In the genomic region with DNA sequence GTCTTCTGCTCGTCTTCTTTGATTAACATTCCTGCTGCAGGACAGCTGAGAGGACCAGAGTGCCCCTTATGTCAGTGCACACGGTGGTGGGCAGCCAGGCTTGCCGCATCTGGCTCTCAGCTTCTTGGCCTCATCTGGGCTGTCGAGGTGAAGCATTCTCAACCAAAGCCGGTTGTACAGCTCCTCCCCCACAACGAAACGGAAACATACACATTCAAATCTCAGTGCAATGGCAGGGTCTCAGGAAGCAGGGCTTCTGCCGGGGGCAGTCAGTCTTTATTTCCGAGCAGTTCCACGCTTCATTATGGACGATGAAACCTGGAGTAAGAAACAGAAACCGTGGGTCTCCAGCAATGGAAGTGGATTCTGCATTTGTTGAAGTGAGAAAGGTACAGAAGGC, we compare ENCODE assay signal across 28 mouse cellular contexts. TPM values are rescaled to one million over a fixed set of nuclear protein-coding genes. Genes with fewer than 3 reads are reported as not detected.
DNase-seq lines count a peak whose midpoint lies in the region; ATAC-seq and TF ChIP-seq lines count a peak whose summit lies in the region.
"Had no signal": no experiment of that assay in that cellular context is flagged by ENCODE, and none has a peak within 500 bp of the region (broad histone marks: within the 10 kb centered on the region; RNA-seq: fewer than 3 reads in every experiment).

No protein-coding gene starts in this region.

- no peak for DNase-seq in heart, embryonic 10.5 days (ENCODE audit: low spot score)
- no peak for DNase-seq in heart, postnatal 10 days
- DNase-seq in heart, adult 9 months (ENCODE audit: low spot score in 2 of 2): no peak
- DNase-seq in midbrain, embryonic 11.5 days (ENCODE audit: low spot score, missing footprints): peak; percentile 53
- no peak for DNase-seq in midbrain, postnatal 0 days (ENCODE audit: low spot score)
- DNase-seq in cerebellum, postnatal 25 days: no peak
- DNase-seq: adrenal gland, postnatal 25 days; cerebellum, adult 8-10 months; gastrocnemius, postnatal 36 days; kidney, adult 11 months; kidney, postnatal 4 days; thymus, postnatal 14 days had no signal

- 53% methylated on average over 12 of the region's 12 CpGs for WGBS in heart, embryonic 10.5 days
- WGBS in heart, embryonic 16.5 days: 28% methylated on average over 12 of the region's 12 CpGs
- 87% methylated on average over 12 of the region's 12 CpGs for WGBS in midbrain, embryonic 11.5 days
- WGBS in midbrain, postnatal 0 days: 86% methylated on average over 12 of the region's 12 CpGs

- no peak for TF ChIP-seq CTCF in midbrain, postnatal 0 days (IDR thresholded peaks at IDR 0.05)

- H3K9ac ChIP-seq in heart, embryonic 16.5 days (ENCODE audit: low read length): no peak overlapping the region
- H3K9ac ChIP-seq in midbrain, embryonic 11.5 days (ENCODE audit: low read length): no peak overlapping the region
- no peak overlapping the region for H3K9ac ChIP-seq in midbrain, postnatal 0 days (replicated peaks; ENCODE audit: low read length, poor library complexity, severe bottlenecking)
- H3K9ac ChIP-seq: forebrain, embryonic 12.5 days; kidney, embryonic 15.5 days; limb, embryonic 13.5 days; liver, embryonic 15.5 days; neural tube, embryonic 15.5 days had no signal

- no peaks in the 10 kb centered on the region for H3K27me3 ChIP-seq in heart, embryonic 10.5 days (ENCODE audit: insufficient read depth, poor library complexity, severe bottlenecking)
- H3K27me3 ChIP-seq in heart, embryonic 16.5 days (ENCODE audit: control insufficient read depth, insufficient read depth, low read length): no peaks in the 10 kb centered on the region
- H3K27me3 ChIP-seq in midbrain, embryonic 11.5 days (ENCODE audit: control insufficient read depth, insufficient read depth, low read length): no peaks in the 10 kb centered on the region
- no peaks in the 10 kb centered on the region for H3K27me3 ChIP-seq in midbrain, postnatal 0 days (ENCODE audit: insufficient read depth, low read length)
- H3K27me3 ChIP-seq: forebrain, embryonic 12.5 days; kidney, embryonic 15.5 days; limb, embryonic 13.5 days; liver, embryonic 15.5 days; neural tube, embryonic 15.5 days had no signal

- no peak overlapping the region for H3K4me3 ChIP-seq in heart, embryonic 10.5 days
- no peak overlapping the region; the same call in 1 of the 2 replicates for H3K4me3 ChIP-seq in heart, embryonic 16.5 days (ENCODE audit: low read length)
- no peak overlapping the region for H3K4me3 ChIP-seq in midbrain, embryonic 11.5 days (ENCODE audit: low read depth, low read length)
- no peak overlapping the region for H3K4me3 ChIP-seq in midbrain, postnatal 0 days (ENCODE audit: low read depth, low read length)
- H3K4me3 ChIP-seq: erythroblast, embryonic 14.5 days; forebrain, embryonic 12.5 days; kidney, embryonic 15.5 days; limb, embryonic 13.5 days; liver, embryonic 15.5 days; midbrain, embryonic 10.5 days; neural tube, embryonic 15.5 days had no signal

- peaks cover 51% of the 10 kb centered on the region for H3K4me1 ChIP-seq in heart, embryonic 10.5 days
- peaks cover 26% of the 10 kb centered on the region for H3K4me1 ChIP-seq in heart, embryonic 16.5 days (ENCODE audit: control insufficient read depth, insufficient read depth, low read length)
- H3K4me1 ChIP-seq in midbrain, embryonic 11.5 days (ENCODE audit: control insufficient read depth, insufficient read depth, low read length): no peaks in the 10 kb centered on the region
- no peaks in the 10 kb centered on the region for H3K4me1 ChIP-seq in midbrain, postnatal 0 days (ENCODE audit: insufficient read depth, low read length)
- H3K4me1 ChIP-seq: kidney, embryonic 15.5 days; neural tube, embryonic 15.5 days had no signal

- intact Hi-C loops in heart, postnatal 10 days (cut with DNase I): no loop called here

- H3K36me3 ChIP-seq in heart, embryonic 10.5 days: peaks cover 29% of the 10 kb centered on the region; the same call in 1 of the 2 replicates
- peaks cover 10% of the 10 kb centered on the region for H3K36me3 ChIP-seq in heart, embryonic 16.5 days (ENCODE audit: control insufficient read depth, insufficient read depth)
- H3K36me3 ChIP-seq in midbrain, embryonic 11.5 days (ENCODE audit: control insufficient read depth, insufficient read depth, low read length): no peaks in the 10 kb centered on the region
- no peaks in the 10 kb centered on the region for H3K36me3 ChIP-seq in midbrain, postnatal 0 days (ENCODE audit: insufficient read depth, low read length)
- H3K36me3 ChIP-seq: forebrain, embryonic 12.5 days; neural tube, embryonic 15.5 days had no signal

- H3K27ac ChIP-seq in heart, embryonic 10.5 days: peak overlapping the region; percentile 69
- H3K27ac ChIP-seq in heart, embryonic 16.5 days (ENCODE audit: low read length): peak overlapping the region; percentile 45
- H3K27ac ChIP-seq in midbrain, embryonic 11.5 days (ENCODE audit: low read depth, low read length): no peak overlapping the region
- no peak overlapping the region for H3K27ac ChIP-seq in midbrain, postnatal 0 days (ENCODE audit: low read depth, low read length)
- H3K27ac ChIP-seq: forebrain, embryonic 12.5 days; hindbrain, postnatal 0 days; limb, embryonic 13.5 days; liver, embryonic 15.5 days; midbrain, embryonic 10.5 days; neural tube, embryonic 15.5 days had no signal

- H3K9me3 ChIP-seq in heart, embryonic 10.5 days: no peaks in the 10 kb centered on the region
- no peaks in the 10 kb centered on the region for H3K9me3 ChIP-seq in heart, embryonic 16.5 days (replicated peaks; ENCODE audit: control insufficient read depth, low read length)
- no peaks in the 10 kb centered on the region for H3K9me3 ChIP-seq in midbrain, embryonic 11.5 days (ENCODE audit: control insufficient read depth, low read length)
- no peaks in the 10 kb centered on the region for H3K9me3 ChIP-seq in midbrain, postnatal 0 days (ENCODE audit: low read length)
- H3K9me3 ChIP-seq: forebrain, embryonic 12.5 days; kidney, embryonic 15.5 days; limb, embryonic 13.5 days; liver, embryonic 15.5 days; midbrain, embryonic 10.5 days; neural tube, embryonic 15.5 days had no signal

- ATAC-seq in heart, embryonic 16.5 days (replicated peaks; ENCODE audit: extremely low read depth, insufficient read depth, low FRiP score): peak; percentile 26; the same call in 1 of the 2 replicates
- ATAC-seq in midbrain, embryonic 11.5 days (ENCODE audit: low FRiP score): no peak
- no peak for ATAC-seq in midbrain, postnatal 0 days (ENCODE audit: low FRiP score)
- ATAC-seq: CD4-positive, CD25-positive, alpha-beta regulatory T cell, adult 4 months; hindbrain, postnatal 0 days; lung, postnatal 0 days had no signal

- H3K4me2 ChIP-seq in heart, embryonic 16.5 days (ENCODE audit: low read depth, low read length): peak overlapping the region; percentile 38
- H3K4me2 ChIP-seq in midbrain, embryonic 11.5 days: no peak overlapping the region
- no peak overlapping the region for H3K4me2 ChIP-seq in midbrain, postnatal 0 days (ENCODE audit: low read depth, low read length, poor library complexity, severe bottlenecking)
- H3K4me2 ChIP-seq: forebrain, embryonic 12.5 days; kidney, embryonic 15.5 days; limb, embryonic 13.5 days; liver, embryonic 15.5 days; neural tube, embryonic 15.5 days had no signal

RNA-seq across cellular contexts. Expression of gene Ltv1, which starts 21.0 kb away (rescaled TPM):
- polyA plus RNA-seq in heart, embryonic 10.5 days (2016; fragmentation: Nextera tagmentation; extraction: Ambion mirVana): 79.1 and 81.1 TPM in 2 replicates
- 10 to 100 TPM; 24.9 to 28.2 TPM for total RNA-seq in heart, postnatal 10 days (2021)
- polyA plus RNA-seq in heart, embryonic 16.5 days (2015; fragmentation: Nextera tagmentation; extraction: Ambion mirVana): 42.4 and 47.1 TPM in 2 replicates
- polyA plus RNA-seq in midbrain, embryonic 11.5 days (2014; fragmentation: Nextera tagmentation; extraction: Ambion mirVana): 77.6 and 83.1 TPM in 2 replicates
- 13.3 and 15.6 TPM in 2 replicates for total RNA-seq in midbrain, postnatal 0 days (2014; rRNA removed)
- 23.5 and 24.5 TPM in 2 replicates for polyA plus RNA-seq in midbrain, postnatal 0 days (2015; fragmentation: Nextera tagmentation; extraction: Ambion mirVana)

RNA-seq across cellular contexts. Expression of gene Zc2hc1b, which starts 36.1 kb away (rescaled TPM):
- polyA plus RNA-seq in heart, embryonic 10.5 days (2016; fragmentation: Nextera tagmentation; extraction: Ambion mirVana): not detected in 2 replicates
- total RNA-seq in heart, postnatal 10 days (2021): not detected
- polyA plus RNA-seq in heart, embryonic 16.5 days (2015; fragmentation: Nextera tagmentation; extraction: Ambion mirVana): not detected in 2 replicates
- polyA plus RNA-seq in midbrain, embryonic 11.5 days (2014; fragmentation: Nextera tagmentation; extraction: Ambion mirVana): not detected in 2 replicates
- not detected in 2 replicates for total RNA-seq in midbrain, postnatal 0 days (2014; rRNA removed)
- not detected in 2 replicates for polyA plus RNA-seq in midbrain, postnatal 0 days (2015; fragmentation: Nextera tagmentation; extraction: Ambion mirVana)
- total RNA-seq: adrenal gland, postnatal 25 days; ES-E14; gastrocnemius, postnatal 36 days; hindbrain, postnatal 0 days; left cerebral cortex, postnatal 14 days had no signal
- polyA plus RNA-seq: brain, embryonic 14.5 days; CD4-positive, CD25-positive, alpha-beta regulatory T cell, adult 4 months; erythroblast, embryonic 14.5 days; forebrain, embryonic 12.5 days; hindbrain, embryonic 11.5 days; hindbrain, postnatal 0 days; kidney, embryonic 15.5 days; limb, embryonic 13.5 days; liver, embryonic 15.5 days; lung, postnatal 0 days; midbrain, embryonic 10.5 days; neural tube, embryonic 15.5 days; small intestine, adult 2 months had no signal

Comparison
In these comparisons a context has a peak if more than half of its experiments do, and no peak if none do; other contexts are left out.
1. H3K27ac ChIP-seq: peak in heart, embryonic 10.5 days (single experiment) and heart, embryonic 16.5 days (single experiment); none in midbrain, embryonic 11.5 days (single experiment) and midbrain, postnatal 0 days (single experiment).